Mouse (Mus musculus): ENCODE results near the gene Parl.

Parl gene

DNA sequence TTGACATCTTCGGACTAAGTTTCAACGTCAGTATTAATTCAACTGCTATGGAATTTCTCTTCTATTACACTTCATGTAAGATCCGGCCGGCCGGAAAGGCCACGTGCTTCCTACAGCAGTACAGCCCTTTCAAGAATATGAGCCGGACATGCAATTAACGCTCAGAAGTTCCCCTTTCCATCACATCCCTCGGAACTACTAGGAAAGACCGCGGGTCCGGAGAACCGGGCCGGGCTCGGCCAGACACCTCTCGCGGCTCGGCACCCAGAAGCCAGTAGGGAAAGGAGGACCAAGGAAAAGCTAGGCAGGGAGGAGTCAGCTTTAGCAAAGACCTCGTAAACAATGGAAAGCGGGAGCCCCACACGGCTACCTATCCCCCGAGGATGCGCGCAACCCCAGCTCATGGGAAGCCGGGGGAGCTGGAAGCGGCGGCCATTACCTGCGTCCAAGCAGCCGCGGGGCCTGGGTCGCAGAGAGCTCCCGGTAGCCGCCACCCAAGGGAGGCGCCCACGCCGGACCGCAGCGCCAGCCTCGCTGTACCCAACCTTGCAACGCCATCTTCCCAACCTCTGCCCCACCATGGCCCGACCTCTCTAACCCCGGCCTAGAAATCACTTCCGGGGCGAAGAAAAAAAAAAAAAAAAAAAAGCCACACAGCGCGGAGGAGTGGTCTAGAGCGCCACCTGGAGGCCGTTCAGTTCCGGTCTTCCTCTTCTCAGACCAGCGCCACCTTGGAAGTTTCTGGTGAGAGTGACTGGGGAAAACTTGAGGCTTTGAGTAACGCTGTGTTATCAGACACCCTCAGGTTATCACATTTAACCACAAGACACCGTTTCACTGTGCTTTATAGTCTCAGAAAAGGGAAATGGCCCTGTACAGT, at the start of gene Parl:
TSS of gene Parl (minus strand) at position 618 of the 880 bp plus-strand sequence.
- peak; percentile 98 for DNase-seq (ENCODE audit: low read depth, low spot score)

DNA sequence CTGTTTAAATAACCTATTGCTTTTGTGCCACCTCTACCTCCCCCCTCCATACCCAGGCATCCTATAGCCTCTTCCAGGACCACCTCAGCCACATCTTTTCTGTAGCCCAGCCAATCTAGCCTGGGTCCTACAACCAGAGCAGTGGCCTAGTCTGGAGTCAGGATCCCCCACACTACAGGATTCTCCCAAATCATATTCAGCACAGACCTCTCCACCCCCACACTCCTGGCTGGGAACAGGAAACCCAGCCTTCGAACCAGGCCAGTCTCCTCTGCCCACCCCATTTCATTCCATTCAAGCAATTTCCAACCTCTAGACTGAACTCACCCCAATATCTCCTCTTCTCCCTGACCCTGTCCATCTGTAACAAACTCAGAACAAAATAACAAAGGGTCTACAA, 43.3 kb upstream of the Parl start:
- no peak for DNase-seq (ENCODE audit: low read depth, low spot score)

DNA sequence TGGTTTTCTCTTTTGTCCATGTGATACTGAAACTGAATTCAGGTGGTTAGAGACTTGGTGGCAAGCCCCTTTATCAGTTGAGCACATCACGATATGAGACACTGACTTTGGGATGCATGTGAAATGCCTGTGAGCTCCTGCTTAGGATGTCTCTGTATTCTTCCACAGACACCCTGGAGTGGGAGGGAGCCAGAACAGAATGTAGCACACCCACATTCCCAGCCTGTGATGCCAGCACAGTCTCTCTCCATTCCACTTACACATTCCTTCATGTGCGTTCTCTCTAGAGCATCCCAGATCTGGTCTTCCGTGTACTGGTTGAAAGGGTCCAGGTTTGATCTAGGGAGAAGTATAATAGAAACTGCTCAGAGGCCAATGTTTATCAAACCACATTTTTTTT, 36.4 kb upstream of the Parl start:
- DNase-seq (ENCODE audit: low read depth, low spot score): no peak

DNA sequence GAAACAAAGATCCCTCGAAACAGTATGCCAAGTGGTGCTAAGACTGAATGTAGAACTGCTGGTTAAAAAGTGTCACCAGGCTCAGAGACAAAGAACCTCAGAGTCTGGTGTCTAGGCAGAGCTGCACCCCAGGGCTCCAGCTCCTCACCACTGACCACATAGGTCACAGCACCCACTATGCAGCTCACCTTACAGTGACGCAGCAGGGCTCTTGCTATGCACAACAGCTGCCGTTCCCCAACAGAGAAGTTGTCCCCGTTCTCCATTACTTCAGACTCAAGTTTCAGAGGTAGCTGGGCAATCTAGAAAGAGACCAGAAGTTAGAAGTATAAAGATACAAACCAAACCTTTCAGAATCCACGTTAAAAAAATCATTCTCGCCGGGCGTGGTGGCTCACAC, 32.7 kb upstream of the Parl start:
- DNase-seq (ENCODE audit: low read depth, low spot score): no peak

DNA sequence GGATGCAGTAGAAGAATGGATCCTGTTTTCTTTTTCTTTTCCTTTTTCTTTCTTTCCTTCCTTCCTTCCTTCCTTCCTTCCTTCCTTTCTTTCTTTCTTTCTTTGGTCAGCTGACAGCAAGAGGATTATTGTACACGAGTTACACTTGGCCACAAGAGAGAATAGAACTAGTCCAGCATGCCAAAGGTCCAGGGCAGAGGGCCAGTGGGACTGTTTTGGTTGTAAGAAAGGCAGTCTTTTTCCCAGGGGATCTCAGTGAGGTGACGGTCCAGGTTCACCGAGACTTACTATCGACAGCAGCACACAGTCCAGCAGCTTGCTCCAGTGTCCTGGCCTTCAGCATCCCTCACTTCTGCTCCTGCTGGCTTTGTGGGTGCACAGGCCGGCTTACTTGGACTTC, 26.1 kb upstream of the Parl start:
- DNase-seq (ENCODE audit: low read depth, low spot score): no peak

DNA sequence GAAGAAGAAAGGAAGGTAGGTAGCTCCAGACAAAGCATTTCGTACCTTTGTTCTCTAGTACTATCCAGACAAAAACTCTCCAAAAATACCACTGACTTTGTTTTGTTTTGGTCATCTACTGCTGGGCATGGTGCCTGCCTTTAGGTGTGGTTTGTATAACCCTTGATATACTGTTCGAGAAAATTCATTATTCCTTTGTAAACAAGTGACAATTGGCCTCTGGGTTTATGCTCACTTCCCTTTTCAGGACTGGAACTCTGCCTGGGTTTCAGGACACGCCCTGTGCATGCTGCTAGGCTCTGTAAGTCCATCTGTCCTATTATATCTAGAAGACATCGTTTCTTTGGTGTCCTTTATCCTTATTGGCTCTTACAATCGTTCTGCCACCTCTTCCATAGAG, 23.1 kb upstream of the Parl start, which contains the start of gene Cyp2ab1:
TSS of gene Cyp2ab1 (minus strand) at position 119 of the 400 bp plus-strand sequence.
- peak; percentile 36 for DNase-seq (ENCODE audit: low read depth, low spot score)

DNA sequence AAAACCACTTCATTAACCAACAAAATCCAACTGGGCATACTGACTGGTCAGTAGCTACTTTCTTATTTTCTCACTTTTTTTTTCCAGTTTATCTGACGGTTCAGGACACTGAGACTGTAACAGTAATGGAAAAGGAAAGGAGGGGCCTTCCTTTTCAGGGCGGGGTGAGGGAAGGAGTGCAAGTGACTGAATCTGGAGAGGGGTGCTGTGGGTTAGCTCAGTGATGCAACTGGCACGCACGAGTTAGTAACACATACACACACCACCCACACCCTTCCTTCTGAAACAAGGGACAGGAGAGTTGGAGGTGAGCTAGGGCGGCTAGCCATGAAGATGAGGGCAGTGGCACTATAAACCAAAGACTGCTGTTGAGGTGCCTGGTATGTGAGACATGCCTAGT, 21.7 kb upstream of the Parl start:
- DNase-seq (ENCODE audit: low read depth, low spot score): no peak

DNA sequence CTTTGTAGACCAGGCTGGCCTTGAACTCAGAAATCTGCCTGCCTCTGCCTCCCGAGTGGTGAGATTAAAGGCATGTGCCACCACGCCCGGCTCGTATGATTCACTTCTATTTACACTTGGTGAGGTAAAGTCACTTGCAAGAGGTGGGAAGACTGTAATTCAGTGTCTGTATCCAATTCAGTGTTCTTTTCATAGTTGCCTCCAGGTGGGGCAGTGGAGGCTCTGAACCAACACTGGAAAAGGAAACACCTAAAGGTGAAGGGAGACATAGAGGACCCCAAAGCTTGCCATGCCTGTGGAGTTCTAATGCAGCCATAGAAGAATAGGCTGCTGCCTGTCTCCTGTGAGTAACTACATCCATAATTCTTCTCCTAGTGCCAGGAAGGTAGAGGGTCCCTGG, 20.1 kb upstream of the Parl start:
- peak; percentile 50 for DNase-seq (ENCODE audit: low read depth, low spot score)

DNA sequence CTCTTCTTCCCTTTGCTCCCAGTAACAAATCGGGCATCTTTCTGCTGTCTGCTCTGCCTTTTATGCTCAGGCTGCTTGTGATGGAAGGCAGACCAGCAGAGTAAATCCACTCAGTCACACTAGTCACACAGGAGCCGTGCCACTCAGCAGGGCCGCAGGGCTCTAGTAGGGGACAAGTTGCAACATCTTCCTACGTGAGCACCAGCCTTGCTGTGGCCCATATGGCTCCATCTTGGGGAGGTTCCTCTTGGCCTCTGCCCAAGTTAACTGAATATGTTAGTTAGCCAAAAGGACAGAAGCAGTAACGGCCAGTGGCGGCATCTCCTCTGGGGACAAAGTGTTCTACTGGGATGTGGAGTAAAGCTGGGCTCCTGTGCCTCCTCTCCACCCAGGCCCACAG, 14.6 kb upstream of the Parl start:
- DNase-seq (ENCODE audit: low read depth, low spot score): no peak

DNA sequence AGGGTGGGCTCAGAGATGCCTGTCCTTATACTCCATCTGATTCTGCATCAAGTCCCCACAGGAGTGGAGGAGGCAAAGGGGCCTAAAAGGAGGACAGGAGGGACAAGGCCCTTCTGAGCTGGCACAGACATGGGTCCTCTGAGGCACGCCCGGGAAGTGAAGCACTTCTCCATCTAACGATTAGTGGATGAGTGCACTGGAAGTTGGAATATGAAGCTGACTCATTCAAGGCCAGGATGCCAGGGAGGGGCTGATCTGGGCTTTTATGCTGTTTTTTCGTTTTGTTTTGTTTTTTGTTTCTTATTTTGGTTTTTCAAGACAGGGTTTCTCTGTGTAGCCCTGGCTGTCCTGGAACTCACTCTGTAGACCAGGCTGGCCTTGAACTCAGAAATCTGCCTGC, 13.1 kb upstream of the Parl start:
- DNase-seq (ENCODE audit: low read depth, low spot score): peak; percentile 44

DNA sequence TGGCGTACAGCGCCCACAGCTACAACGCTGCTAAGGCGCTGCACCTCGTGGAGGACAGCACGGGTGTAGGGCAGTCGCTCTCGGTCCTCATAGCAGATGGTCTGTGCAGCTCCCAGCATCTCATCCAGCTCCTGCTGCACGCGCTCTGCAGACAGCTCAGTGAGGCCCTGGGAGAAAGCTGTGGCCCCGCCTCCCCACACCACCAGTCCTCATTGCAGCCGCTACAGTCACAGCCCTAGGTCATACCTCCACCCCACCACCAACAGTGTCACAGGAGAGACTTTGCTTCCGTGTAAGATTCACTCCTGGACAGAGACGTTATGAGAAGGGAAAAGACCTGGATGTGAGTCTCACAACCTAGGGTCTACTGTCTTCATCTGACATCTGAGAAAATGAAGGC, 10.1 kb upstream of the Parl start:
- no peak for DNase-seq (ENCODE audit: low read depth, low spot score)

DNA sequence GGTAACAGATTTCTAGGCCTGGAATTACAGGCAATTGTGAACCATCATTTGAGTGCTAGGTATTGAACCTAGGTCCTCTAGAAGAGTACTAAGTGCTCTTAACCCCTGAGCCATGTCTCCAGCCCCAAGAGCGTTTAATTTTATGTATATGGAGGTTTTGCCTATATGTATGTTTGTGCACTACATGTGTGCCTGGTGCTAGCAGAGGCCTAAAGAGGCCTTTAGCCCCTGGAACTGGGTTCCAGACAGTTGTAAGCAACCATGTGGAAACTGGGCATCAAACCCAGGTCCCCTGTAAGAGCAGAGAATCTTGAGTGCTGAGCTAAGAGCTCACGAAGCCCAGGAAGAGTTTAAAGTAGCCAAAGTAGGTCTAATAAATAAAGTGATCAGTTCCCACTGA, 2.1 kb downstream of the Parl start:
- DNase-seq (ENCODE audit: low read depth, low spot score): no peak

DNA sequence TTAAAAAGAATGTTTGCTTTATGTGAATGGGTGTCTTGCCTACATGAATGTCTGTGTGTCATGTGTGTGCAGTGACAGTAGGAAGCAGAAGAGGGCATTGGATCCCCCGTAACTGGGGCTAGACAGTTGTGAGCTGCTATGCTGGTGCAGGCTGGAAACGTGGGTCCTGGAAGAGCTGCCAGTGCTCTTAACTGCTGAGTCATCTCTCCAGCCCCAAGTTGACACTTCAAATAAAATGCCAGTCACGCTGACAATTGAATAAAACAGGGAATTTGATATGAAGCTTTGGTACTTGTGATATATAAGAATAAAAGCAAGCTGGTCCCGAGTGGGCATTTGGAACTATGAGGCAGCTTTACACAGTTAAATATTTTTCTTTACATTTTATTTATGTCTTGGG, 21.9 kb downstream of the Parl start:
- DNase-seq (ENCODE audit: low read depth, low spot score): no peak

DNA sequence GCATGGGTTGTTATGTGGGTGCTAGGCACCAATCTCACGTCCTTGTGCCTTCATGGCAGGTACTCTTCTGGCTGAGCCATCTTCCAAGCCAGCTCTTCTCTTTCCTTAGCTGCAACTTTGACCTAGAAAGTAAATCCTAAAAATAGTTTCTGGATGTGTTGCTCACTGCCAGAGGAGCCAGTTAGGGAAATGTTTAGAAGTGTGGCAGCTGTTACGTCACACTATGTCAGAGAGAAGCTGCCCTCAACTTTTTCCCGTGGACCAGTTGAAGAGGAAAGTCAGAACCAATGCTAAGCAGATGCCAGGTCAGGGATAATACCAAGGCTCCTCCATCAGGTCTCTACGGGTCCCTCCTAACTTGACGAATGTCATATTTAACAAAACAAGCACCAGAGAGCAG, 22.8 kb downstream of the Parl start:
- no peak for DNase-seq (ENCODE audit: low read depth, low spot score)

DNA sequence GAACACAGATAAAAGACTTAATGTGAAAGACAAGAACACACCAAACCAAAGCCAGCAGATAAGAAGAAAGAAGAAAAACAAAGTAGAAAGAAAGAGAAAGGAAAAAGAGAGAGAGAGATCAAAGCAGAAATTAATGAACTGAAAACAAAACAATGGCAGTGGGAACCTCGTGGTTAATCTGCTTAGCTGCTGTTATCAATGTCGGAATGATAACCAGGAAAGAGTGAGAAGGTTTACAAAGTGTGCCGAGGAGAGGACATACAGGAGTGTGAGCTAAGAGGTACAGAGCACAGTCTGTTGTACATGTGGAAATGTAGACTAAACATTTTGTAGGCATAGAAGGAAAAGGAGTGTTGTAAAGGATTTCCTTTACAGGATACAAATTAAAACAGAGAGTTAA, 29.2 kb downstream of the Parl start:
- no peak for DNase-seq (ENCODE audit: low read depth, low spot score)

DNA sequence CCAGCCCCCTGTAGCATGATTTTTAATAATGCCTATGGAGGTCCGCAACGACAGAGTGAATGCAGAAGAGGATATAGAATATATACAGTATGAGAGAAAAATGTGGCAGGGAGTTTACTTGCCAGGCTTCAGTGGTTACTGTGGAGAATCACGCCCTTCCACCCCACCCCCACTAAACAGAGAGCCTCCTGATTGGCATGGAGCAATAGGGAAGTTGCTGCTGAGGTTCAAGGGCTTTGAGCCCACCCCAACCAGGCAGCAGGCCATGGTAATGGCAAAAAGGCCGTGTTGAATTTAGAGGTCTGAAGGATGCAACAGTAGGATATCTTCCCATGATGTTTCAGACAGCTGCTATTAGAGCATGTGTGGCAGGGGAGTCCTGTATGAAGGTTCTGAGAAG, 30.8 kb downstream of the Parl start:
- no peak for DNase-seq (ENCODE audit: low read depth, low spot score)

DNA sequence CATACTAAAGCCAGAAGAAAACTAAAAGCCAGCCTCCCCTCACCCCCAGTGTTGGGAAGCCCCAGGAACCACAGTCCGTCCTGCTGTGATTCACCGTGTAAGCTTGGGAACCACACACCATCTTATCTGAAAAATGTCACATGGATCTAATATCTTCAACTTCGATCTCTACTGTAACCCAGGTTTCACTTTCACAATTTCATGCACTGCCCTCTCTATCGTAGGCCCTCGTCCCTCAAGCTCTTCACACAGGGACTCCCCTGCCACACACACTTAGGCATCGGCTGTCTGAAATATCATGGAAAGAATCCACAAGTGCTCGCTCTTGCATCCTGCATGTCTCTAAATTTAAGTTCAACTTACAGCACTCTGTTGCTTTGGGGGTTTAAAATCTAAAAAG, 37.1 kb downstream of the Parl start:
- no peak for DNase-seq (ENCODE audit: low read depth, low spot score)

DNA sequence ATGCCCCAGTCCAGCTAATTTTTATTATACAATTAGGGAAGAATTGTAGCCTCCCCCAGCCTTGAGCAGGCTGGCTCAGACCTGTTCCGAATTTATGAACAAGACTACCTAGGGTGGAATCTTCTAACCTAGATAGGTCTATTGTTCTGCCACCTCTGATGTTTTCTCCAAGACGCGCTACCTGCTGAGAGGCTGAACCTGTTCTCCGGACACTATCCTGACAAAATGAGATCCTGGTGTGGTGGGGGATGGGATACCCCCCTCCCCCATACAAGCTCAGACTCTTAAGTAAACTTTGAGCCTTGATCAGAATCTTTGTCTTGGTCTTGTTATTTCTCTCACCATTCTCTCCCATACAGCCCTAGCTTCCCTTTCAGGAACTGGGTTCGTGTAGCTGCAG, 44.3 kb downstream of the Parl start:
- DNase-seq (ENCODE audit: low read depth, low spot score): no peak

DNA sequence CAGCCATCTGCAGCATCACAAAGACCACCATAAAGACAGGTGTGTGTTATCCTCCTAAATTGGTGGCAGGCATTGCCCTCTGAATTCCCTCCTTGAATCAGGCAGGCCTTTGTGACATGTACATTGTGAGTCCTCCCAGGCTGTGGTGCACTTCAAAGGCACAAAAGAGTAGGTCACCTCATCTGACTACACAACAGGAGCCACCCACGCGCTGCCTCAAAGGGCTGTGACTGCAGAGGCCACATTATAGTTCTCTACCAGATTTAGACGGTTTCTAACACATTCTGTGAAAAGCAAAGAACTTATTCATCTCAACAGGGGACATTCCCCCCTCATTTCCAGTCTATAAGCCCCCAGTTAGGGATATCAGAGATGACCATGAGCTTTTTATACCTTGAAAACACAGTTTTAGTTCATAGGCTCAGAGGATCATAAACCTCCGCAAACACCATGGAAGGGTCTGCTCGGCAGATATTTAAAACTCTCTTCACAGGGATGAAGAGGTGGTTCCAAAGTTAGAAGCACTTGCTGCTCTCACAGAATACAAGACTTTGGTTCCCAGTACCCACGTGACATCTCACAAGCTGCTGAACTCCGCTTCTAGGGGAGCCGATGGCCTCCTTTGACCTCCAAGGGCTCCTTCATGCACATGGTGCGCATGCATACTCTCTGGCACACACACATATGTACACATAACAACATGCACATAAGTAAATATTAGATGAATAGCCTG, 53.6 kb downstream of the Parl start:
- no peak for DNase-seq (ENCODE audit: low read depth, low spot score)

DNA sequence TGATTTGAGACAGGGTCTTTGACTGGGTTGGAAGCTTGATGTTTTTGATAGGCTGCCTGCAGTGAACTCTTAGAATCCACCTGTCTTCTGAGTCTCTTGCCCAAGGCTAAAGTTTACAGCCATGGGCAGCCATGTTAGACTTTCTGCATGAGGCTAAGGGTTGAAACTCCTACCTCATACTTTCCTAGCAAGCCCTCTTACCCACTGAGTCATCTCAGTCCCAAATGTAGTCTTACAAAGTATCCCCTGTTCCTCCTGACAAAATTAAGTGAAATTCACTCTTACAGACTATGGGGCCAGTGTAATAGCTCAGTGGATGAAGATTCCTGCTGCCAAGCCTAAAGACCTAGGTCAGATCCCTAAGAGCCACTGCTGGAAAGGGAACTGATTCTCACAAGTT, 55.1 kb downstream of the Parl start:
- DNase-seq (ENCODE audit: low read depth, low spot score): no peak

DNA sequence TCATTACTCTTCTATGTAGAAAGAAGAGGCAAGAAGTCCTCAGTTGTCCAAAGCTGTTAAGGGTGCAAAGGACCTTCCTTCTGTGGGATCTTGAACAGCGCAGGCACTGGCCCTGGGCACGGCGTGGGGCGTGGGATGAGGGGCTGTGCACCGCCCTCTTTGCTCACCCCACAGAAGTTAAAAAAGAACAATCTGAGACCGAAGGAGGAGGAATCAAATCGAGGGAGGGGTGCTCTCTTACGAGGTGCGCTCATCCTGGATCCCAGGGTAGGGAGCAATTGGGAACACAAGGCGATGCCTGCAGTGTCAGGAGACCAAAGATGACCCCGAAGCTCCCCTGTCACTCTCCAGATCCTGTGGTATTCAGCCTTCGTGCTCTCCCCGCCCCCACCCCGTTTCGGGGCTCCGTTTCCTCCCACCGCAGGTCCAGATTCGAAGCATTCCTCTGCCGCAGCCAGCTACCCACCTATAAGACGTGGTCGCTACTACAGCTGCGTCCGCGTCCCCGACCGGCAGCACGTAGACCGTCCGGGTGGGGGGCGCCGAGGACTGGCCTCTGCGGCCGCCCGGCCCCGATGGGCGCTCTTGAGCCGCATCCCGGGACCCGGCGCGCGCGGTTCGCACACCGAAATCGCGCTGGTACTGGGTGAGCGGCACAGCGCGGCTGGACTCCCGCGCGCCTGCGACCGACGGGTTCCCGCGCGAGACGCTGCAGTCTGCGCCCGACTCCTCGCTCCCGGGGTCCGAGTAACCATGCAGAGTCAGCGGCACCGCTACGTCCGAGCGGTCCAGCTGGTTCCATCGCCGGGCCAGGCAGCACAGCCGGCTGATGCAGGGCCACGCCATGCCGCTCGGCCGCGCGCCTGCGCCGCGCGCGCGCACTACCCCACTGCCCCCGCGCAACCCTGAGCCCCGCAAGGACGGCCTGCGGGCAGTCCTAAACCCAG, 61.4 kb downstream of the Parl start, which contains the start of gene Map6d1:
TSS of gene Map6d1 (minus strand) at position 891 of the 947 bp plus-strand sequence.
- DNase-seq (ENCODE audit: low read depth, low spot score): no peak

DNA sequence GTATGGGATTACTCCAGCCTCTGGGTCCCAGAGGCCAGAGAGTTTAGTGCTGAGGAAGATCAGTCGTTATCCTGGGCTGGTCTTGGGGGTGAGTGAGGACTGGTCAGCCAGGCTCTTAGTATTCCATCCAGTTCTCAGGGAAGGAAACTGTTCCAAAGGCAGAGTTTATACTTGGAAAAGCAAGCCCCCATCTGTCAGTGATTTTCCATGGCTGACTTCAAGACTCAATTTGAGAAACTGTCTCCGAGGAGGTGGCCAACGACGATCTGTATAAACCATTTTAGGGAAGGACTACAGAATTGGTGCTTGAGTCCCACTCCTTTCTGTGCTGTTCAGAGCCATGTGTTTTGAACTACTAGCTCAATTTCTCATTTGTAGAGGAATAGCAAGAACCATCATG, 63.5 kb downstream of the Parl start:
- no peak for DNase-seq (ENCODE audit: low read depth, low spot score)

All from 3T3-L1 (cell line).